Mouse (Mus musculus) left cerebral cortex, postnatal 14 days (tissue): ENCODE measurements around the gene 2810006K23Rik. TPM values are rescaled to one million over a fixed set of nuclear protein-coding genes. Genes with fewer than 3 reads are reported as not detected.
"Not testable (repeated sequence)": the region's sequence is repeated elsewhere in the genome, so short reads cannot be mapped to it uniquely, and the experiment has no call there.

Source experiments
- DNase-seq, 2 experiments: peaks; one replicate each; pipeline ENCODE4 v3.0.0; 2021 to 2022; ENCODE audit warnings: low spot score in 2 of 2, mixed read lengths in 1 of 2
- intact Hi-C: fragments of 180-260 bp; cut with DNase I; formaldehyde crosslinking; loops from one replicate; pipeline ENCODE4 v1.15.1; 2025
- long read RNA-seq, 2 experiments: library from polyadenylated mRNA; stranded (forward); transcript quantifications; one replicate each; pipeline ENCODE4 v2.0.0; 2021
- total RNA-seq, 2 experiments: library from RNA; stranded (reverse); gene quantifications; 2 replicates each; pipeline ENCODE4 v1.2.3; 2021

2810006K23Rik gene
- 10 to 100 TPM; 13.7 to 15.2 TPM for total RNA-seq
- long read RNA-seq, experiment 1, transcript 2810006K23Rik-201 (3 exons, 1,677 nt): major isoform, 9 of 14 reads
- long read RNA-seq, experiment 1, partial matches to known transcripts: 0 of 14 reads
- long read RNA-seq, experiment 1, other reads (novel, unspliced or antisense): 4 of 14 reads
- long read RNA-seq, experiment 2, transcript 2810006K23Rik-201 (3 exons, 1,677 nt): major isoform, 10 of 13 reads
- long read RNA-seq, experiment 2, partial matches to known transcripts: 0 of 13 reads
- long read RNA-seq, experiment 2, other reads (novel, unspliced or antisense): 2 of 13 reads

DNA sequence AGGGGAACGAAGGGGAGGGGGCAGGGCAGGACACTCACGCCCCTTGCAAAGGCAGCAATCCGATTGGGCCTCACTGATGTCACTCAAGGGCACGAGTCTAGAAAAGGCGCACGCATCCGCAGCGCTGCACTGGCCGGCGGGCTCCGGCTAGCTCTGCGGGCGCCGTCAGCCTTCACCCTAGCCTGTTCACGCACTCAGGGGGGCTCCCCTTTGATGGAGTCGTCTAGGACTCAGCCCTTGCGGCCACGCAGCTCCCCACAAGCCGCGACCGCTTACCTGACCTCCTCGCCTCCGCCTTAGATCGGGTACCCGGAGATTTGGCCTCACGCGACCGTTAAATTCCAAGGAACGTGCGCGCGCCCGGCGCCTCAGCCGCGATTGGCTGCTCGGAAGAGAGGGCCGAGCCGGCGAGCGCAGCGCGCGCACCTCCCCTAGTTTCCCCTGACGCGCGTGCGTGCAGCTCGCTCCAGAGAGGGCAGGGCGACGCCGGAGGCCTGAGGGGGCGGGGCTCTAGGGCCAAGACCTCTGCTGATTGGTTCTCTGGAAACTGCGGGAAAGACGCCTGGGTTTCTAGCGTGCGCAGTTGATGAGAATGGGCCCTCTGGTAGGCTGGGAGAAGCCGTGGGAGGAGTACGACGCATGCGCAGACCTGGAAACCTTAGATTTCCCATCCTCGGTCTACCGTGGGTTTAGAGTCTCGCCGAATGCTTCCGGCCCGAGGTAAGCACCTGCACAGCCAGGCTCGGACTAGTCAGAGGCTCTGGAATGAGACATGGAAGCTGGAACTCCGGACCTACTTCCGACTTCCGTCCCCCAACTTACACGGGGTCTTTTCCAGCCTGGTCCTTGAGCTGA is at the start of gene 2810006K23Rik, which contains the start of gene Mphosph9:
Gene 2810006K23Rik, plus strand, starts transcription at position 580 of the 855 bp plus-strand sequence.
Gene Mphosph9, minus strand, starts transcription at position 463 of the 855 bp plus-strand sequence.
- intact Hi-C loops: no loop called here

GRCm38 (mm10) chr5:124282854-124283253 is 45.0 kb upstream of the 2810006K23Rik start:
- DNase-seq: no peak
- intact Hi-C loops: no loop called here

More for the DNA sequence above, at the start of gene 2810006K23Rik, which contains the start of gene Mphosph9:
- DNase-seq: peak; percentile 99 to 100

DNA sequence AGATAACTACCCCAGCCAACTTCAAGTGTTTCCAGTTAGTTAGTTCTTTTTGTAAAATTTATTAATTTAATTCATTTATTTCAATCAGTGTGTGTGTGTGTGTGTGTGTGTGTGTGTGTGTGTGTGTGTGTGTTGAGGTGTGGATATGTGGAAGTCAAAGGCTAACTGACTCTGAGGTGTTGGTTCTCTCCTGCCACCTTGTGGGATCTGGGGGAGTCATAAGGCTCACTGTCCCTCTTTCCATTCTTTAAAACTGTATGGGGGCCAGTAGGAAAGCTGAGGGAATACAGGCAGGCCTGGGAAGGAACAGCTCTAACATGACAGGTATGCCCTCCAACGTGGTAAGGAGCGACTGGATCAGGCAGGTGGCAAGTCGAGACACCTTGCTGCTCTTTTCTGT is 43.6 kb upstream of the 2810006K23Rik start:
- intact Hi-C loops: no loop called here

GRCm38 (mm10) chr5:124287616-124288247 is 40.2 kb upstream of the 2810006K23Rik start:
- DNase-seq: peak; percentile 44 to 46
- intact Hi-C loops: no loop called here

More for the DNA sequence above, 43.6 kb upstream of the 2810006K23Rik start:
- no peak for DNase-seq

- no peak for DNase-seq
- intact Hi-C loops: no loop called here
Measured at GRCm38 (mm10) chr5:124290216-124290615, 37.7 kb upstream of the 2810006K23Rik start.

GRCm38 (mm10) chr5:124293967-124294366 is 33.9 kb upstream of the 2810006K23Rik start:
- intact Hi-C loops: no loop called here
- peak in 1 of 2 experiments; percentile 58 for DNase-seq

DNA sequence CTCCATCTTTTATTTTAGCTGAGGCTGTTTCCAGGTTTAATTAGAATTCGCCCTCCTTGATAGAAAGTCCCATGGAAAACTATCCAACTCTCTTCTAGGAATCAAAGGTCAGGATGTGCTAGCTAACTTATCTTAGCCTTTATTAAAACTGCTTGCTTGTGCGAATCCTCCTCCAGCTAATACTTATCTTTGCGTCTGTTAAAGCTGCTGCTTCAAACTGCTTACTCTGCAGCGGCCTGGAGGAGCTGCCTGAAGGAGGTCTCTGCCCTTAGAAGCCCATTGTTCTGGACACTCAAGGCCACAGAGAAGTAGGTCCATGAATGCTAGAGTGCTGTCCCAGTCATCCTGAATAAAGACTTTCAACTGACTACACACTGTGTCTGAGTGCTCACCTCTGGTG is 31.4 kb upstream of the 2810006K23Rik start:
- no peak for DNase-seq
- intact Hi-C loops: no loop called here

GRCm38 (mm10) chr5:124299307-124299706 is 28.6 kb upstream of the 2810006K23Rik start:
- DNase-seq, intact Hi-C loops: not testable (repeated sequence)

DNA sequence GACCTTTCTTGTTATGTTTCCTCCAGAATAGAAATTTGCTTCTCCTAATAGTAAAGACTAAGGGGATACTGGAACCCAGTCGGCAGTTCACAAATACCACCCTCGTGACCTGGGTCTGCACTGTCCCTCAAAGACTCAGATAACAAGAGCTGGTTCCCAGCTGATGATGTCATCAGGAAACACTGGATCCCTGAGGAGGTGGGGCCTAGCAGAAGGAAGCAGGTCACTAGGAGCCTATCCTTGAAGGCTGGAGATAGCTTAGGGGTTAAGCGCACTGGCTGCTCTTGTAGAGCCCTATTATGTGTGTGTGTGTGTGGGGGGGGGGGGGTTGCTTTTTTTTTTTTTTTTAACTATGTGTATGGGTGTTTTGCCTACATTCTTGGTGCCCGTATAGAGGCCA is 27.8 kb upstream of the 2810006K23Rik start:
- DNase-seq: no peak
- intact Hi-C loops: no loop called here

GRCm38 (mm10) chr5:124302853-124303252 is 25.0 kb upstream of the 2810006K23Rik start:
- DNase-seq, intact Hi-C loops: not testable (repeated sequence)

DNA sequence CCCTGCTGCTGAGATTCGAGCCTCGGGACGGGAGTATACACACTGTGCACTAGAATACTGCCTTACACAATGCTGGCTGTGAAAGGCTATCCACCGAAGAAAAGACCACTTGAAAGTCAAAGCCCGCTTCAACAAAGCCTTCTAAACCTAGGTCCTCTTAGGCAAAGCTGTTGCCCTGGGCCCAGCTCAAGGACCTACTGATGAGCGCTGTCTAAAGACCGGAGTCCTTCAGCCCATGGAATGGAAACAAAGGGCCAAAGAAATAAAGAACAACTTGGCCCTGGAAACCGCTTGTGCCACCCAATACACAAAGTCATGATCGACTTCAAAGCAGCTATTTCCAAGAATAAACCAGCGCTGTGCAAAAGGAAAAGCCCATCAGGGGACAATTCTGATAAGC is 18.7 kb upstream of the 2810006K23Rik start:
- intact Hi-C loops: no loop called here

DNA sequence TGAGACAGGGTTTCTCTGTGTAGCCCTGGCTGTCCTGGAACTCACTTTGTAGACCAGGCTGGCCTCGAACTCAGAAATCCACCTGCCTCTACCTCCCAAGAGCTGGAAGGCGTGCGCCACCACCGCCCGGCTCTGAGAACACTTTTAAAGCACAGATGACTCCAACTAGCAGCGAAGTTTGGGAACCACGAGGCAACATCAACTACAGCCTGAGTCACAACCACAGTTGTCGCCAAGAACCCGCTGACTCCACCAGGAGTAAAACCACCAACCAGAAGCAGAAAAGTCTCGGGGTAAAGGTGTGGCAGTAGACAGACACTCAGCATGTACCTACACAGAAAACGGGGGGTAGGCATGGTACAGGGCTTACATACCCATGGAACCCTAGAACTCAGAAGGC is 17.8 kb upstream of the 2810006K23Rik start:
- DNase-seq: no peak
- intact Hi-C loops: no loop called here

More for the DNA sequence above, 18.7 kb upstream of the 2810006K23Rik start:
- no peak for DNase-seq

- DNase-seq: no peak
Measured at GRCm38 (mm10) chr5:124315498-124315897, 12.4 kb upstream of the 2810006K23Rik start.

DNA sequence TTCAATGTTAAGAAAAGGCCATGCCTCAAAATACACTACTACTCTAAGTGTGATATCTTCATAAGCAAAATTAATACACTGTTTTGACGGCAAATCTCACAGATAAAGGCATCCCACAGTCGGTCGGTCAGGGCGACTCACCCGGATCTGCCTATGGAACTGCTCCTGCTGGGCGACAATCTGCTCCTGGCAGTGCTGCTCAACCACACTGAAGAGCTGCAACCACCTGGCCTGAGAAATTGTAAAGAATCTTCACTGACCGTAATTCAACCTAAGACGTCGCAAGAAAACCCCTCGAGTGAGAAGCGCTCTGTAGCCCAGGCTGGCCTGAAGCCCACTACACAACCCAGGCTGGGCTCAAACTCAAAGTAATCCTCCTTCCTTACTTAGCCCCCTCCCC is 11.9 kb upstream of the 2810006K23Rik start:
- no peak for DNase-seq
- intact Hi-C loops: no loop called here

More at GRCm38 (mm10) chr5:124315498-124315897, 12.4 kb upstream of the 2810006K23Rik start:
- intact Hi-C loops: no loop called here

DNA sequence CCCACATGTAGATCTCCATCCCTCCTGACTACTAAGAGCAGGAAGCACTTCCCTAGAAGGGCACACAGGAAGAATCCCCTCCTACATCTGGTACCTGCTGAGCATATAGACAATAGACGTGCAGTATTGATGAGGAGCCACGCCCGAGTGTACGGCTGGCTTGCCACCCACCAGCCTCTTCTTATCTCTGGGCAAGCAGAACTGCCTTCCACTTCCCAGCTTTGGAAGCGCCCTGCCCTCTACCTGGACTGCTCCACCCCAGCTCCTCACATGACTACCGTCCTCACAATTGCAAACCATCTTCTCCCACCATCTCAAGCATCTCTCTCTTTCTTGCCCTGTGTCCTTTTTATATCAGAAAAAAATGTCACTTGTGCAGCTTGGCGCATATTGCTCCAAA is 10.2 kb upstream of the 2810006K23Rik start:
- no peak for DNase-seq
- intact Hi-C loops: no loop called here

GRCm38 (mm10) chr5:124326829-124327228 is 1.1 kb upstream of the 2810006K23Rik start:
- intact Hi-C loops: no loop called here
- no peak for DNase-seq

GRCm38 (mm10) chr5:124330086-124330485 is 2.2 kb downstream of the 2810006K23Rik start:
- intact Hi-C loops: no loop called here

DNA sequence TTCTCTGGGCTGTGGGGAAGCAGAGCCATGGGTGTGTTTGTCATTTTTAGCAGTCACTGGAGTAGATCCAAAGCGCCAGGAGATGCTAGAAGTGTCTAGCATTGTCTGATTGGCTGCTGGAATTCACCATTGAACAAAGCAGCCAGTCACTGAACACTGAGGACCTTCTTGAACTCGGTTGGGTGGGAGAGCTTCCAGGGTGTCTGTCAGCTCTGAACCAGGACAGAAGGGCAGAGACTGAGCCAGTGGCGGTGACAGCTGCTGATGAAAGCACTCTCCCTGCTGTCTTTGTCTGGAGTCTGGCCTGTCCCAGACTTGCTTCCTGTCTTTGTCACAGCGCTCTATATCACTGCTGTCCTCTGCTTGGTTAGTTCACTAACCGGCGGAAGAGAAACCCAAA is 6.5 kb downstream of the 2810006K23Rik start:
- DNase-seq: peak; percentile 63 to 84
- intact Hi-C loops: no loop called here

More at GRCm38 (mm10) chr5:124330086-124330485, 2.2 kb downstream of the 2810006K23Rik start:
- no peak for DNase-seq

- no peak for DNase-seq
- intact Hi-C loops: no loop called here
Measured at GRCm38 (mm10) chr5:124337103-124337502, 9.2 kb downstream of the 2810006K23Rik start.

DNA sequence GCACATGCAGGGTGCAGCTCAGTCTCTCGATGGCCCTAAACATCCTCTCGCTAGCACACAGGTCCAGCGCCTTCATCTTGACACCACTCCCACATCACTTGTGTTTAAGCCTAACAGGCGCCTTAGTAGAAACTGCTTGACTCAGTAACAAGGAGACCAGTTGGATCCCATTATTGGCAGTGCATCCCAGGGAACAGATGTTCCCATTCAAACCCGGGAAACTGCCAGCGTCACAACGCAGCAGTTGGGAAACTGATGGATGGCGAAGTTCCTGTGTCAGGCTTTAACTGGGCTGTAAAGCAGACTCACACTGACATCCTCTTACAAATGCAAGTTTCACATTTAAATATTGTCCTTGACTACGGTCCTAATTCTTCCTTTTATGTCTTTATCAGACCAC is 10.0 kb downstream of the 2810006K23Rik start:
- intact Hi-C loops: no loop called here
- peak; percentile 64 to 67 for DNase-seq
